Mouse (Mus musculus) adrenal gland, adult 2 months (tissue): ENCODE measurements at regions not wholly inside any gene's neighbourhood (a gene's known extent, or its start where the extent isn't known, plus 50 kb on each side); places are given as distances from the start of the nearest gene placed in this dataset.
"Not testable (repeated sequence)": the region's sequence is repeated elsewhere in the genome, so short reads cannot be mapped to it uniquely, and the experiment has no call there.

Experiments used
- DNase-seq: peaks from one replicate; pipeline ENCODE4 v3.0.0; 2021

DNA sequence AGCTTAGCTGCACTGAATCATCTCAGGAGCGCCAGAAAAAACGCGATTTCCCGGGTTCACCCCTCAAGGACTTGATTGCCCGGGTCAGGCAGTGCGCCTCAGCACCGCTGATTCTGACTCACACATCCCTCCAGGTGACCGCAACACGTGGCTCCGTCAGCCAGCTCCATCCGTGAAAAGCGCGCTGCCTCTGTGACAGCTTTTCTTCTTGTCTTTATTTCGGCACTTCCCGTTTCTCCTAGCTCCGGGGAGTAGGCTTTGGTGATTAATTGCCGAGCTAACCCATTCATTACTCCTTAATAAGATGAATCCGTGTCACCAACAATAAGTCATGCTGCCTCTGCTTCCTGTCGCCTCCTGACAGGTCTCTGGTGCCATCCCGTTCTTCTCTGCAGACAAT lies 108.6 kb downstream of the Katnal1 start:
- peak; percentile 63 for DNase-seq

DNA sequence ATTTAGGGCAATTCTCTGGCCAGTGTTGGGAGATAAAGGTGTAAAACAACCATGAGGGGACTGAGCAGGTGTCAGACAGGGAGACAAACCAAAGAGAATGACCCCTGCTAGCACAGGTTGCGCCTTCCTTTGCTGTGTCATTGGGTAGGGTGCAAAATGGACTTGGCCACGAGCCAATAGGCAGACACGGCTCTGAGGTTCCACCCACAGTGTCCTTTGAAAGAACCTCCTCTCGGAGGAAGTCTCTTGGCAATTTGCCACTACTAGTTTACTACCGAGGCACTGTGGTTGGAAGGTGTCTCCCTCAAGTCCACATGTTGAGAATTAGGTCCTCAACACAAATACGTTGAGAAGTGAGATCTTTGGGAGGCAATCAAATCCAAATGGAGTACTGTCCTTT lies 109.7 kb downstream of the Katnal1 start:
- peak; percentile 33 for DNase-seq

DNA sequence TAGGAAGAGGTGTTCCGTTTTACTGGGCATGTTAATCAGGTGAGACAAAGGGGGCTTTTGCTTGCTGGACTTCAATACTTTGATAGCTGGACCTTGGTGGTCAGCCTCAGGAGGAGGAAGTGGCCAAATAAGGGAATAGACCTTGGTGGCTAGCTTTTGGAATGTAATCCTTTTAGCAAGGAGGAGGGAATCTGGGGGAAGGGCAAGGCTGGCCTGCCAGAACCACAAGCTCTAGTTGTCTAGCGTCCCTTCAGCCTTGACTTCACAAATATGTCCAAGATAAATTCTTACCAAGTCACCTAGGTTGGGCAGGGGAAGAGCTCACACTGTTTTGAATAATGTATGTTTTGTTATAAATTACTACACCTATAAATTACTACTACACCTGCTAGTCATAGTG lies 110.4 kb downstream of the Katnal1 start:
- DNase-seq, result peak; percentile 85

DNA sequence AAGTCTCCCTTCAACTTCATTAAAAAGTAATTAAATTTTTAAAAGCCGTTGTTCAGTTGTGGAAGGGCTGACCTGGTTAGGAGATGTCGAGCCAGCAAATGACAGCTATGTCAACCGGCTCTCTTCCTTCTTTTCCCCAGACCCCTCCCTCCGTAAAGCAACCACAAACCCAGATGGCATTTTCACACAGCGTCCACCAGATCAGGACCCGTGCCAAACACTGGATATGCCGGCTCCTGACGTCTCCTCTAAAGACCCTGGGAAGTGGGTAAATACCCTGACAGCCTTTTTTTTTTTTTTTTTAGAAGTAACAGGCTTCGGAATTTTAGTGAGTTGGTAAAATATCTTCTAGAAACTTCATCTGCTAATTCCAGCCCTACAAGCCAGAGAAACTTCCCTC lies 116.3 kb downstream of the Katnal1 start:
- DNase-seq, result no peak

DNA sequence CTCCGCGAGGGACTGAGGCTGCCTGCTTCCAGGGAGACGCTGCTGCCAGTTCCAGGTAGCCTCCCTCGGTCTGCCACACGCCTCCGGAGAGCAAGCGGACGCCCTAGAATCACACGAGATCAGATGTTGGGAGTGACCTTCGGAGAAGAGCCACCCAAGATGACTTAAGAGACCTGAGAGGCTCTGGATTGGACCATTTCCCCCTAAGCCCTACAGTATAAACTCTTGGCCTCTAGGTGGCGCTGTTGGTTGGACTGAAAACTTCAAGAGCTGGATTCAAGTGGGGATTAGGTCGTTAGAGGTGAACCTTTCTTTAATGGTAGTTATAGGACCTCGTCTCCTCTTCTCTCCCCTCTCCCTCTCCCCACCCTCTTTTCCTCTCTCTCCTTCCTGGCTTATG lies 117.1 kb downstream of the Katnal1 start:
- DNase-seq, result peak; percentile 59

DNA sequence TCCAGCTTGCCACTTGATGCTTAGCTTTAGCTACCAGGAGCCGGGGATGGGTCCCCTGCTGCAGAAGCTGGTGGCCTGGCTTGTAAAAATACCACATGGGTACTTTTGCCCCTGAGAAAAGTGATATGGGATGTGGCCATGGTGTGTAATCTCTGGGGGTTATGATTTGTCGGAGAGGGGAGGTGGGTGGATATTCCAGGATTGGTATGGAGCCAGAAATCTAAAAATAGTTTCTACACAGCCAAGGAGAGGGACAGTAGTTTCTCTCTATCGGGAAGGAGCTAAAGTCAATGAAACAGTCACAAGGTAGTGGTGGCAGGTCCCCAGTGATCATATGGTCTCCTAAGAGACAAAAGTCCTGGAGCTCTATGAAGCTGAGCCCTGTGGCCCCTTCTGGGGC lies 119.6 kb downstream of the Katnal1 start:
- DNase-seq, result no peak

DNA sequence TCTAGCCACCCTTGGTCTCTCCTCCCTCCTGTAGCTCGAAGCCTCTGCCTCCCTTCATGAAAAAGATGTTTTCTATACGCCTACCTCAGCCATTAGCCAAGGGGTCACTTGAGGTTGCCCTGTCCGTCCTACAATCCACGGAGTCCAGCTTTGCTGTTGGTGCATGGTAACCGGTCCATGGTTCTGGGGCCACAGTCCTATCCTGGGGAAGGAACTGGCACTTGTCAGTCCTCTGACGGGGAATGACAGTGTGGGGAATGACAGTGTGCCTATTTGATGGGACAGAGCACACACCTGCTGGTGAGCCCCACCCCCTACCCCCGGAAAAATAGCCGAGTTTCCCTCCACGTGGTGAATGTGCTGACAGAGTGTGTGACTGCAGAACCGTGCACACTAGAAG lies 120.1 kb downstream of the Katnal1 start:
- DNase-seq, result no peak

DNA sequence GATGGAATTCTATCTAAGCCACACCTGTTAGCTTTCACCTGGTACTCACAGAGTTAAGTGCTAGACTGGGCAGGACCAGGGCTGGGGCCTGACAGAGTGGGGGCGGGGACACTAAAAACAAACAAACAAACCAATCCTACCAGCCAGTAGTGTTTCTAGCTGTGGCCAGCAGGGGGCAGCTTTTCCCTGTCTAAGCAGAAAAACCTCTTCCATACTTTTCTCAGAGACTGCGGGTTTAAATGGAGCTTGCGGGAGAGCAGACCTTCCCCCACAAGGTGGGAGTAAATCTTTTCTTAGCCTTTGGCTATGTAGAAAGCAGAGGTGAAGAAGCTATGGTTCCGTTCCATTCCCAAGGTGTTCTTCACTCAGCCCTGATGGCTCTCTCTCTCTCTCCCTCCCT lies 120.7 kb downstream of the Katnal1 start:
- peak; percentile 58 for DNase-seq

DNA sequence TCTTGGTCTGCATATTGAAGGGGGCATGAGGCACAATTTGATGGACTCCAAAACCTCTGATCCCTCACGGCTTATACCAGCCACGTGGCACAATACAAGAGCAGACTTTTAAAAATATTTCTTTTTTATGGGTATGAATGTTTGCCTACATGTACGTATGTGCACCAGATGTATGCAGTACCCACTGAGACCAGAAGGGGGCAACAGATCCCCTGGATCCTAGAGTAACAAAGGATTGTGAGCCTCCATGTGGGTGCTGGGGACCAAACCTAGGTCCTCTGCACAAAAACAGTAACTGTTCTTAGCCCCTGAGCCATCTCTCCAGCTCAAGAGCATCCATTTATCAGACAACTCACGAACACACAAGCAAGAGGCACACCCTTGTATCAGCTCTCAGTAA lies 121.5 kb downstream of the Katnal1 start:
- no peak for DNase-seq

DNA sequence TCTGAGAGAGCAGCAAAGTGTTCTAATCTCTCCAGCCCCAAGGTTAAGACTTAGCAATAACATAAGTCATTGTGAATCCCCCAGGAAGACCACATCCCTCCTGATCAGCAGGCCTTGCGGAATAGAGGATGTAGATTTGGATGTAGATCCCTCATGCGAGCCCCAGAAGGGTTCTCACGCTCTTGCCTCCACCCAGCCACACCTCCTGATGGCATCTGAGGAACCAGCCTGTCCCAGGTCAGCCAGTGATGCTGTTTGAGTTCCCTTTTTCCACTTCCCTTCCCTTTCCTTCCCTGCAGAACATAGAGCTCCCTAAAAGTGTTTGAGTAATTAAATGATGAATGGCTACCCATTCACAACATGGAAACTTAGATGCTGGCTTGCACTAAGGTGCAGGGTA lies 124.1 kb downstream of the Katnal1 start:
- no peak for DNase-seq

DNA sequence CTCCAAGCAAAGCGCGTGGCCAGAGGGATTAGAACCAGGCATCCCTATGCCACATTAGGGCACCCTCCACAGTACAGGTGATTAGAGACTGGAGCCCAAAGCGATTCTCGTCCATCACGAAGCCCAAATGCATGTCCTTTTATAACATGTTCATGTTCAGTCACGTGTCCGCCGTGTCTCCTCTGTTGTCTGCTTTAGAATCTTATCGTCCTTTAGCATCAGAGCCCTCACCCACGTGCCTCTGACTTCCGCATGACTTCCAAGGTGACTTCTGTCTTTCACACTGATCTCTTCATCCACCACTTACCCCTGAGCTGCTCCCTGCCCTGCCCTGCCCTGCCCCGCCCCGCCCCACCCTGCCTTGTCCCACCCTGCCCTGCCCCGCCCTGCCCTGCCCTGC lies 125.3 kb downstream of the Katnal1 start:
- no peak for DNase-seq

DNA sequence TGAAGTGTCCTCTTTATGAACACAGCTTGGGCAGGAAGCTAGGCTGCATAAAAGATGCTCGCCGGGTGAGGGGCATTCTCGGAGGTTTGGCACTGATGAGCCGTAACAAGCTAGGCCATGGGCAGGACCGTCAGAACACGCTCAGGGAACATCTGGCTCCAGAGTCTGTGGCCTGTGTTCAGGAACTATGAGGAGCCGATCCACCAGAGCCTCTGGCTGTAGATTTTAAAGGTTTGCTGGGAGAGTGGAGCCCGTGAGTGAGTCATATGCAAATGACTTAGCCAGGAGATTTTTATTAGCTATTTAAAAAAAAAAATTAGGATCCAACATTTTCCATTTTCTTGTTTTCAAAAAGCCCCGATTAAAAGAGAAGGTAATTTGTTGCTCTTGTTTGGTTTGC lies 126.4 kb downstream of the Katnal1 start:
- no peak for DNase-seq

DNA sequence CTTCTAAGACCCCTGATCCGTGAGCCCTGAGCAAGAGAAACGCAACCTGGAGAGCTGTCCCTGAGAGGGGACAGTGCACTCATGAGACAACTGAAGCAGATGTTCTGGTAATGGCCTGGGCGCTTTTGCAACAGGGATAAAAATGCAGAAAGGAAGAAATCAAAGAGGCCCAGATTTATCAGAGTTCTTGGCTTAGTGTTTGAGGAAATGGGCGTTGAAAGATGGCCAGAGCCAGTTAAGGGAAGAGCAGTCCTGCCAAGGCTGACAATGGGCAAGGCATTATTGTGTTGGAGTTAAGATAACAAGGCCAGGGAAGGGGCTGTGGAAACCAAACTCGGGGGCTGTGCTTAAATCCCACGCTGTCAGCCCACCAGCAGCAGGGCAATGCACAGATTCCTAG lies 130.6 kb downstream of the Katnal1 start:
- no peak for DNase-seq

DNA sequence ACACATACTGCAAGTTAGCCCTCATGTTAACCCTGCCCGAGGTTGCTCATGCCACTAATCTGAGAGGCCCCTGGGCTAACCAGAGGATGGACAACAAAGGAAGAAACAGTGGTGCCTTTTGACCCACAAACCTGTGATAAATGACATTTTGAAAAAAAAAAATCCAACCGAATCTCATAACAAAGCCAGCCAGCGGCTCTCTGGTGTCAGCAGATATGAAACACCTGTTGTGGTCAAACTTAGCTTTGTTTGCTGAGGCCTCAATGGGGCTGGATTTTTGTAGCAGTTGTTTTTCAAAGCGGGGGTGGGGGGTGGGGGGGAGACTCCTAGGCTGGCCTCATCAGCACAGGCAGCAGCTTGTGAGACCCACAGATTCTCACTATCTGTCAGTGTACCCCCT lies 133.0 kb downstream of the Katnal1 start:
- no peak for DNase-seq

DNA sequence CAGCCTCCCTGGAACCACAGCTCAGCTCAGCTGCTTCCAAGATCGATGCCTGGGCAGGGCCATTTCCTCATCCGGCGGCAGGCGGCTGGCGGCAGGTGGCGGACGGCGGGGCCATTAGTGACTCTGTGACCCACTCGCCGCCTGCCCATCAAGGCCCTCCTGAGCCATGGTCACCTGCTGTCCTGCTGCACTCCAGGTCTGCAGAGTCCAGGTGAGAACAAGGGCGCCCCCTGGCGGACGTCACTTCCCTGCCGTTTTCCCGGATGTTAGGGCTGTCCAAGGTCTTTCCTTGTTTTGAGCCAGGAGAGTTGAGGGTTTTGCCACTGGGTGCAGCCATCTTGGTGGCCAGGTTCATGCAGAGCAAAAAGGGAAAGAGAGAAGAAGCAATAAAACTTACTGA lies 134.7 kb downstream of the Katnal1 start:
- peak; percentile 67 for DNase-seq

DNA sequence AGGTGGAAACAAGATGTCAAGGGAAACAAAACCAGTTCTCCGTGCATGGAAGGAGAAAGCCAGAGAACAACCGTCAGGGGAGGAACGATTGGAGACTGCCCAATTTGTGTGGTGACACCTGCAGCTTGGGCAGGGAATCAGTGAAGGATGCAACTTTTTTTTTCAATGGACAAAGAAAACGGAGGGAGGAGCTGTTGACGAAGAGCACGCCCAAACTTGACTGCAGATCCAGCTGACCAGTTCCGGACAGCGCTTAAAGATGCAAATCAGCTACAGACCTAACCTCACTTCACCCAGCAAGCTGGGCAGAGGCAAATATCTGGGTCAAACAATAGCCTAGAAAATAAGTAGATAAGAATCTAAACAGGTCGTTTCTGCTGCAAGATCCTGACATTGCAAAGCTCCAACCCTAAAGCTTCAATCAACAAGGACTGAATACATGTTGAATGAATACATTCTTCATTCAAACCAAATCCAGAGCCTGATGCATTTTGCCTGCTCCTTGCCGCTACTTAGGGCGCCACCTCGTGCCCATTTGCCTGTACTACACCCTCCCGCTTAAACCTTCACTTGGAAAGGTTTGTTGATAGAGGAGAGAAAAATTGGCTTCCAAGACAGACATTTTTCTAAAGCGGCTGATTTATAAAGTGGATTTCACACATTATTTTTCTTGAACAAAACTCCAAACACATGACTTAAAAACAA lies 136.2 kb downstream of the Katnal1 start:
- DNase-seq, result peak; percentile 82

DNA sequence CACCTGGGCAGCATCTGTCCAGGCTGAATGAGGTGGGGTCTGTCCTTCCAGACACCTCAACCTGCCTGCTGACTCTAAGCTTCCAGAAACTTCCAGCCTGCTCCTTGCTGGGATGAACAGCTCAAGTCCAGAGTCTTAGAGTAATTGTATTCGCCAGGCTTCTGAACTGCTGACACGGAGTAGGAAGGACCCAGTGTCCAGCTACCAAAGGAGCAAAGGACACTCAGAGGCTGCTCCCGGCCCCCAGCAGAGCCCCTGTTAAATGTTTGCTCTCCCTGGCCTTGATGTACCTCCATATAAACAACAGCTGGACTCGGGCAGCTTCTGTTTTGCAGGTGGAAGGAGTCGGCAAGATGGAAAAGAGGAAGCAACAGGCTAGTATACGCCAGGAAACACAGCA lies 137.5 kb downstream of the Katnal1 start:
- no peak for DNase-seq

DNA sequence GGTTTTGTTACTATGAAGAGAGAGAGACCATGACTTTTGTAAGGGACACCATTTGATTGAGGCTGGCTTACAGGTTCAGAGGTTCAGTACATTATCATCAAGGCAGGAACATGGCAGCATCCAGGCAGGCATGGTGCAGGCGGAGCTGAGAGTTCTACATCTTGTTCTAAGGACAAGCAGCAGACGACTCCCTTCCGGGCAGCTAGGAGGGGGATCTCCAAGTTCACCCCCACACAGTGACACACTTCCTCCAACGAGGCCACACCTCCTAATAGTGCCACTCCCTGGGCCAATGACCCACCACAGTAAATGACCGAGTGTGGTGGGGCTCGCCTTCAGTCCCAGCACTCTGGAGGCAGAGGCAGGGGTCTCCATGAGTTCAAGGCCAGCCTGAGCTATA lies 138.8 kb downstream of the Katnal1 start:
- DNase-seq, result not testable (repeated sequence)

DNA sequence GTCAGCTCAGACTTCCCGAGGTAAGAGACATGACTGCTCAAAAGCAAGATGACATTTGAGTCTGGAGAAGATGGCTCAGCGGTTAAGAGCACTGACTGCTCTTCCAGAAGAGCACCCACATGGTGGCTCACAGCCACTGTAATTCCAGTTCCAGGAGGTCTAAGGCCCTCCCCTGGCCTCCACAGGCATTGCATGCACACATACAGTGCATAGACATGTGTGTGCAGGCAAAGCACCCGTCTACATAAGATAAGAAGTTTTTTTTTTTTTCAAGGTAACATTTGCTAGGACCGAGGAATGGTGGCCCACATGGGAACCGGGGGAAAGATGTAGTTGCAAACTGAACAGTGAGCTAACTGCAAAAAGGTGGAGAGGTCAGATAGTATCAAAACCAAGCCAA lies 139.3 kb downstream of the Katnal1 start:
- DNase-seq, result no peak

DNA sequence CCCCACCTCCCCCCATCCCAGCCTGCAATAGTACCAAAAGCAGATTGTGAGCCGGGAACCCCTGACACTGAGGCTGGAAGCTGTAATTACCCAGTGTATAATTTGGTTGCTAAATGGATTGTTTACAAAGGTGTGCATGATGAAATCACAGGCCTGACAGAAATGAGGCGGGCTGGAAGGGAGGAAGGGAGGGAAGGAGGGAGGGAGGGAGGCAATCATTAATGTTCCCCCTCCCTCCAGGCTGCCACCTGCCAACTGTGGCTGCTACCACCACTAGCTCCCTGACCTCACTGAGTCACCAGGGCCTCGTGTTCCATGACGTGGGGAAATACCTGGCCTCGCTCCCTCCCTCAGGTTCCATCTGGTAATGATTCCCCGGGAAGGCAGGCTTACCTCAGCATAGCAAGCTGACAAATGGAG lies 140.0 kb downstream of the Katnal1 start:
- DNase-seq, result peak; percentile 33

DNA sequence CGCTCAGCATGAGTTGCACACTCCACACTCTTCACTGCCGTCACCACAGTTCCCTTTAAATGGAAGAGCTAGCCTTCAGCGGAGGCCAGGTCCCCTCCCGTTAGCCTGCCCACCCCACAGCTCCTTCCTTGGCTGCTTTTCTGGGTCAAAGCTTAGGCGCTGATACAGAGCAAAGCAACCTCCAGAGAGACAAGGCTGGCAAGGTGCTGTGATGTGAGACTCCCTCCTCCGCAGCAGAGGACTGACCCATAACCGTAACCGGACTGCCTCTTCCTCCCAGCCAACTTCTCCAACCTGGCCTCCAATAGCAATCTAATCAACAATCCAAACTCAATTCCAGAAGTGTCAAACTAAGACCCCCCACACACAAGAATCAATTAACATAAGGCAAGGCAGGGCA lies 140.4 kb downstream of the Katnal1 start:
- no peak for DNase-seq

DNA sequence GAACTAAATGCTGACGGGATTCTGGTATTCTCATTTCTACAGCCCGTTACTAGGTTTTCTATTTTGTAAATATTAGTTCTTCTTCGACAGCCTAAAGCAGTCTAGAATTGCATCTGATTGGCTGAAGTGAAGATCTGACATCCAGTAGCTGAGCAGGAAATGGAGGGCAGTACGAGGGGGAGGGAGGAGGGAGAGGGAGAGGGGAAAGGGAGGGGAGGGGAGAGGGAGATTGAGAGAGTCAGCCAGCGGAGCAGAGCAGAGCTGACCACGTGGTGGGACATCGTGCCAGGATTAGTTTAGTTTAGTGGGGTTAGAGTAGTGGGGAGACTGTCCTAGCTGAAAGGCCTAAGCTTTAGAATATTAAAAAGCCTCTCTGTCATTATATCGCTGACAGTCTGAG lies 141.8 kb downstream of the Katnal1 start:
- no peak for DNase-seq

DNA sequence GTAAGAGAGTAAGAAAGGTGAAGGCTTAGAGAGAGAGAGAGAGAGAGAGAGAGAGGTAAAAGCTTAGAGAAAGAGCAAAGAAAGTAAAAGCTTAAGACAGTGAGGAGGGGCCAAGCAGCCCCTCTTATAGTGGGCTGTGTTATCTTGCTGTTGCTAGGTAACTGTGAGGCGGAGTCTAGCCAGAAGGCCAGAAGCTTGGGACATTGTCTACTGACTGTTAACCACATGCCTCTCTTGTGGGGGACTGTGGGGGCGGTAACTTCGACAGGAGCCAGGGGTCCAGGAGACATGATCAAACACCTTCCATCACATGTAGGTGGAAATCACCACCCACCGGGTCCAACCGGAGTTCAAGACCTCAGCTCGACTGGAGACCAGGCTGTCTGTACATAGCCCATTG lies 148.0 kb downstream of the Katnal1 start:
- DNase-seq, result not testable (repeated sequence)

DNA sequence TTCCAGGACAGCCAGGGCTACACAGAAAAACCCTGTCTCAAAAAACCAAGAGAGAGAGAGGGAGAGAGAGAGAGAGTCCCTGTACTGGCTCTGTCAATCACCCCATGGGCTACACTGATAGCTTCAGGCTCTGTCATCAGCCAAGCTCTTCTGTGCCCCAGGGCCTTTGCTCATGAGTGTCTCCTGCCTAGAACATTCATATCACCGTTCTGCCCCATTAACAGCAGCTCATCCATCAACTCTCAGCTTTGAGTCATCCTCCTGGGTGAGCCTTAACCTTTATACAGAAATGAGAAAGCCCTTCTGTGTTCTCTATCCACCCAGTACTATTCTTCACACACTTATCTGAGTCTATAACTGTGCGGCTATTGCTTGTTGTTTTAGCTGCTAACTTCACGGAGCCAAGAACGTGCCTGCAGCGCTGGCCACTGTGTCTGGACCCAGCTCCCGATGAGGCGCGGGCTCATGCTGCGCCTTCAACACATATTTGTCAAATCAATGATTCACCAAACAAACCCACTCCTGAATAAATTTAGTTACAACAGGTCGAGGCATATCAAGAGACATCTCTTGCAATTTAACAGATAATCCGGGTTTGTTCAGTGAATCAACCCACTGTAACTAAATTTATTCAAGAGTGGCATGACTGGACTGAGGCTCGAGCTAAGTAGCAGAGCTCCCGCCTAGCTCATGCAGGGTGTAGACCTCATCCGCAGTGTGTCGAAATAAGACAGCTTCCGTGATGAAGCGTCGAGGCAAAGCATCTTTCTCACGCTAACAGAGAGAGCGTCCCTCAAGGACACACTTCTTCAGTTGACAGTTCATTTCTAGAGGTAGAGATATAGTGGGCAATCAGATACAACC lies 152.1 kb downstream of the Katnal1 start:
- peak; percentile 54 for DNase-seq
